Mouse (Mus musculus) G1E-ER4 (cell line): Measurements from ENCODE around the gene Cdc20. TPM values are rescaled to one million over a fixed set of nuclear protein-coding genes. Genes with fewer than 3 reads are reported as not detected.

ENCODE experiments used
- GATA1 ChIP-seq: IDR thresholded peaks from one replicate; pipeline ENCODE4 v1.8.0; 2012; ENCODE audit warnings: low read length, inconsistent platforms
- polyA plus RNA-seq: library from polyadenylated mRNA; stranded (reverse); fragments of >175 nt; gene quantifications from 2 replicates; pipeline ENCODE4 v1.2.3, GENCODE M21; 2012

The Cdc20 gene
- polyA plus RNA-seq, 1 experiment = 310 TPM

GRCm38 (mm10) chr4:118394505-118394904 lies 42.6 kb downstream of the Cdc20 start:
- TF ChIP-seq GATA1 = no peak

GRCm38 (mm10) chr4:118390146-118390545 lies 47.0 kb downstream of the Cdc20 start:
- TF ChIP-seq GATA1 = no peak

- no peak for TF ChIP-seq GATA1
Observed at GRCm38 (mm10) chr4:118387316-118387715, 49.8 kb downstream of the Cdc20 start.

- no peak for TF ChIP-seq GATA1
Observed at GRCm38 (mm10) chr4:118383271-118383670, 53.9 kb downstream of the Cdc20 start.

Other genes starting within 250 kb of the Cdc20 start
- not detected in 2 replicates for gene Ptprf, start 145.9 kb downstream of the Cdc20 start, polyA plus RNA-seq
- 54.4 and 71.8 TPM in 2 replicates for gene Szt2, start 28.1 kb downstream of the Cdc20 start, polyA plus RNA-seq
- 25.1 and 50.0 TPM in 2 replicates for gene Med8, start 28.0 kb downstream of the Cdc20 start, polyA plus RNA-seq
- gene Elovl1, start 9.3 kb downstream of the Cdc20 start, polyA plus RNA-seq = 101 and 108 TPM in 2 replicates
- 0.12 and 0.15 TPM in 2 replicates for gene Mpl, start 20.2 kb upstream of the Cdc20 start, polyA plus RNA-seq
- not detected in 2 replicates for gene Tie1, start 52.7 kb upstream of the Cdc20 start, polyA plus RNA-seq
- not detected in 2 replicates for gene 2610528J11Rik, start 89.6 kb upstream of the Cdc20 start, polyA plus RNA-seq
- not detected in 2 replicates for gene Tmem125, start 106.7 kb upstream of the Cdc20 start, polyA plus RNA-seq
- gene Cfap57, start 183.4 kb upstream of the Cdc20 start, polyA plus RNA-seq = not detected in 2 replicates
- gene Ebna1bp2, start 183.4 kb upstream of the Cdc20 start, polyA plus RNA-seq = 35.5 and 59.2 TPM in 2 replicates
- gene Olfr62, start 221.6 kb upstream of the Cdc20 start, polyA plus RNA-seq = not detected in 2 replicates